Mouse (Mus musculus): ENCODE measurements around the gene Eif4a2.

- no peak for TF ChIP-seq CTCF (IDR thresholded peaks at IDR 0.05; ENCODE audit: control insufficient read depth, insufficient read depth, insufficient read length)
- TF ChIP-seq USF1 (IDR thresholded peaks at IDR 0.05; ENCODE audit: low read depth): no peak
- no peak for TF ChIP-seq MAX (IDR thresholded peaks at IDR 0.05)
- TF ChIP-seq MYOG (IDR thresholded peaks at IDR 0.05; ENCODE audit: control insufficient read depth, extremely low read depth, insufficient read length): no peak
- TF ChIP-seq MYOD1 (IDR thresholded peaks at IDR 0.05; ENCODE audit: control insufficient read depth, insufficient read length, low read depth): no peak
- TF ChIP-seq CEBPB (IDR thresholded peaks at IDR 0.05; ENCODE audit: low read depth): no peak
- TF ChIP-seq FOSL1 (IDR thresholded peaks at IDR 0.05; ENCODE audit: insufficient read depth, low read length, poor library complexity, severe bottlenecking): no peak
Observed at GRCm38 (mm10) chr16:23117173-23117572, 9.9 kb downstream of the Eif4a2 start.
